Mouse (Mus musculus): ENCODE results near the gene Snph.

The Snph gene

GRCm38 (mm10) chr2:151542323-151543062 lies 89.9 kb downstream of the Snph start, which contains the start of gene Fkbp1a:
Gene Fkbp1a, plus strand, starts transcription at chr2:151542483.
- peak; percentile 97 for DNase-seq (ENCODE audit: low spot score)
